Mouse (Mus musculus): ENCODE data around the gene Fam174b. TPM values are rescaled to one million over a fixed set of nuclear protein-coding genes. Genes with fewer than 3 reads are reported as not detected.

The Fam174b gene
- total and polyA plus RNA-seq, 3 experiments = 7.7 to 18.8 (median 11.5) TPM

GRCm38 (mm10) chr7:73813887-73814286 lies 73.8 kb downstream of the Fam174b start:
- DNase-seq = no peak

- no peak for DNase-seq
Observed at GRCm38 (mm10) chr7:73814454-73814853, 74.4 kb downstream of the Fam174b start.

- no peak for DNase-seq
Observed at GRCm38 (mm10) chr7:73816255-73816996, 76.3 kb downstream of the Fam174b start.

- no peak for DNase-seq
Observed at GRCm38 (mm10) chr7:73819366-73819765, 79.3 kb downstream of the Fam174b start.

Small RNA genes within 50 kb of the gene (microRNA-seq; reads per million reads assigned to microRNA genes)
- 0 reads per million in 2 experiments for gene Mir7234

Other genes with a start within 250 kb of the Fam174b start
- 10 to 100 TPM; 28.3 to 45.9 TPM for gene Chd2, start 198.5 kb upstream of the Fam174b start, total RNA-seq (2021)
- 11.1 and 12.9 TPM in 2 replicates for gene Chd2, start 198.5 kb upstream of the Fam174b start, polyA plus RNA-seq (2012; rRNA removed)